ENCODE assay signal across 25 mouse cellular contexts in genomic region chr1:39993921-39994320, GRCm38 (mm10).
"Had no signal": no experiment of that assay in that cellular context is flagged by ENCODE, and none has a peak within 500 bp of the region (broad histone marks: within the 10 kb centered on the region; RNA-seq: fewer than 3 reads in every experiment).

No protein-coding gene starts in this region.

- H3K4me1 ChIP-seq: kidney, embryonic 15.5 days; limb, embryonic 10.5 days; limb, embryonic 13.5 days; liver, embryonic 12.5 days; liver, embryonic 15.5 days; lung, embryonic 15.5 days; megakaryocyte, embryonic 14.5 days; midbrain, embryonic 10.5 days; midbrain, embryonic 13.5 days; neural tube, embryonic 13.5 days had no signal

- H3K27ac ChIP-seq: kidney, embryonic 15.5 days; limb, embryonic 10.5 days; limb, embryonic 13.5 days; liver, embryonic 12.5 days; liver, embryonic 15.5 days; lung, embryonic 15.5 days; midbrain, embryonic 10.5 days; midbrain, embryonic 13.5 days; neural tube, embryonic 13.5 days had no signal

- H3K9ac ChIP-seq: kidney, embryonic 15.5 days; limb, embryonic 13.5 days; liver, embryonic 12.5 days; liver, embryonic 15.5 days; lung, embryonic 15.5 days; midbrain, embryonic 13.5 days; neural tube, embryonic 13.5 days had no signal

- ATAC-seq: liver, embryonic 12.5 days; midbrain, embryonic 13.5 days; midbrain, embryonic 16.5 days had no signal

- H3K9me3 ChIP-seq: kidney, embryonic 15.5 days; limb, embryonic 10.5 days; limb, embryonic 13.5 days; liver, embryonic 12.5 days; liver, embryonic 15.5 days; lung, embryonic 15.5 days; megakaryocyte, embryonic 14.5 days; midbrain, embryonic 10.5 days; midbrain, embryonic 13.5 days; neural tube, embryonic 13.5 days had no signal

- H3K4me3 ChIP-seq: kidney, embryonic 15.5 days; limb, embryonic 10.5 days; limb, embryonic 13.5 days; liver, embryonic 12.5 days; liver, embryonic 15.5 days; lung, embryonic 15.5 days; megakaryocyte, embryonic 14.5 days; midbrain, embryonic 10.5 days; midbrain, embryonic 13.5 days; myocyte; neural tube, embryonic 13.5 days had no signal

- DNase-seq: kidney, adult 8-10 months; kidney, postnatal 10 days; kidney, postnatal 36 days; liver; lung, adult 18-20 months; lung, postnatal 10 days; lung, postnatal 36 days; retina, postnatal 1 day; right cerebral cortex, postnatal 25 days; spleen, adult 18-20 months; thymus, adult 2 months; thymus, postnatal 14 days; thymus, postnatal 4 days had no signal

- H3K27me3 ChIP-seq: kidney, embryonic 15.5 days; limb, embryonic 13.5 days; liver, embryonic 12.5 days; liver, embryonic 15.5 days; lung, embryonic 15.5 days; megakaryocyte, embryonic 14.5 days; midbrain, embryonic 13.5 days; neural tube, embryonic 13.5 days had no signal

- H3K4me2 ChIP-seq: kidney, embryonic 15.5 days; limb, embryonic 13.5 days; liver, embryonic 12.5 days; liver, embryonic 15.5 days; lung, embryonic 15.5 days; midbrain, embryonic 13.5 days; neural tube, embryonic 13.5 days had no signal
